Mouse (Mus musculus): ENCODE data around the gene Zcwpw1. TPM values are rescaled to one million over a fixed set of nuclear protein-coding genes. Genes with fewer than 3 reads are reported as not detected.
"Not testable (repeated sequence)": the region's sequence is repeated elsewhere in the genome, so short reads cannot be mapped to it uniquely, and the experiment has no call there.

The Zcwpw1 gene
- polyA plus RNA-seq, 1 experiment from 2014 or later: 2.4 TPM

GRCm38 (mm10) chr5:137747326-137747961, 40.2 kb upstream of the Zcwpw1 start:
- peak; percentile 39 for TF ChIP-seq CTCF (IDR thresholded peaks at IDR 0.05)
- TF ChIP-seq EP300 (IDR thresholded peaks at IDR 0.05): no peak
- H3K9me3 ChIP-seq (ENCODE audit: low read length): no peaks in the 10 kb centered on the region
- peak; percentile 20 for ATAC-seq
- peak overlapping the region; percentile 97 for H3K4me2 ChIP-seq (replicated peaks; ENCODE audit: low read depth, low read length)
- DNase-seq (ENCODE audit: low spot score): peak; percentile 60
- peak overlapping the region; percentile 79 for H3K9ac ChIP-seq (replicated peaks; ENCODE audit: low read depth)
- H3K4me1 ChIP-seq (ENCODE audit: insufficient read depth, low read depth, low read length): peaks cover 3% of the 10 kb centered on the region
- H3K36me3 ChIP-seq (ENCODE audit: insufficient read depth, low read length): peaks cover 11% of the 10 kb centered on the region
- WGBS: 1% methylated on average over 21 of the region's 26 CpGs
- no peaks in the 10 kb centered on the region for H3K27me3 ChIP-seq (replicated peaks; ENCODE audit: insufficient read depth, low read length)
- peak overlapping the region; percentile 74 for H3K4me3 ChIP-seq (ENCODE audit: low read depth, low read length)
- H3K27ac ChIP-seq (ENCODE audit: low read length): peak overlapping the region; percentile 97

DNA sequence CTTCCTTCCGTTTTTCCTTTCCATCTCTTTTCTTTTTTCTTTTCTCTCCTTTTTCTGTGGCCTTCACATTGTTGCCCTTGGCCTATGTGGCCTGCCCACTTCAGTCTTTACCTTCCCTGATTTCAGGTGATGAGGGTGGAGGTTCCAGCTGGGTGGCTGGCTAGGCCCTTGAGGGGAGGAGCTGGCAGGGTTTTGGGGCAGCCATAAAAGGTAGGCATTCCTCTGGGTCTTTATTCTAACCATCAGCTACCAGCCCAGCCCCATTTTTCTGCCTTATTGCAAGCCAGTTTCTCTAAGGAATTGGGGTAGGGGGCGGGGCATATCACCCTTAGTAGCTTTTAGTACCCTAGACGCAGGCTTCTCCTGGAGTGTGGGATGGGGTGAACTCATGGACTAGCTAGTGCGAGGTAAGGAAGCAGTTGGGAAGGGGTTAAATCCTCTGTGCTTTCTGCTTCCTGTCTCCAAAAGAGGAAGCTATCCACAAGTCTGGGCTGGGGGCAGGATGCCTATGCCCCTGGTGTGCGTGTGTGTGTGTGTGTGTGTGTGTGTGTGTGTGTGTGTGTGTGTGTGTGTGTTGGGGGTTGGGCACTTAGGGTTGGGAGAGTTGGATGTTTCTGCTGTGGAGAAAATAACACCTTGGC, 39.3 kb upstream of the Zcwpw1 start:
- Histone ChIP-seq H3K36me3 (ENCODE audit: insufficient read depth, low read length) (peaks cover 12% of the 10 kb centered on the region), H3K4me3 (ENCODE audit: low read depth, low read length) (peak overlapping the region; percentile 74), H3K27ac (ENCODE audit: low read length) (peak overlapping the region; percentile 97), H3K4me1 (ENCODE audit: insufficient read depth, low read depth, low read length) (peaks cover 8% of the 10 kb centered on the region), H3K9ac (replicated peaks; ENCODE audit: low read depth) (no peak overlapping the region), H3K27me3 (replicated peaks; ENCODE audit: insufficient read depth, low read length) (no peaks in the 10 kb centered on the region), H3K9me3 (ENCODE audit: low read length) (no peaks in the 10 kb centered on the region), H3K4me2 (replicated peaks; ENCODE audit: low read depth, low read length) (peak overlapping the region; percentile 97)
- ATAC-seq (no peak), DNase-seq (ENCODE audit: low spot score) (peak; percentile 72)
- TF ChIP-seq EP300 (IDR thresholded peaks at IDR 0.05) (no peak; the same call in 1 of the 2 replicates), CTCF (IDR thresholded peaks at IDR 0.05) (no peak; the same call in 1 of the 2 replicates)
- WGBS: 19% methylated on average over 5 of the region's 5 CpGs

DNA sequence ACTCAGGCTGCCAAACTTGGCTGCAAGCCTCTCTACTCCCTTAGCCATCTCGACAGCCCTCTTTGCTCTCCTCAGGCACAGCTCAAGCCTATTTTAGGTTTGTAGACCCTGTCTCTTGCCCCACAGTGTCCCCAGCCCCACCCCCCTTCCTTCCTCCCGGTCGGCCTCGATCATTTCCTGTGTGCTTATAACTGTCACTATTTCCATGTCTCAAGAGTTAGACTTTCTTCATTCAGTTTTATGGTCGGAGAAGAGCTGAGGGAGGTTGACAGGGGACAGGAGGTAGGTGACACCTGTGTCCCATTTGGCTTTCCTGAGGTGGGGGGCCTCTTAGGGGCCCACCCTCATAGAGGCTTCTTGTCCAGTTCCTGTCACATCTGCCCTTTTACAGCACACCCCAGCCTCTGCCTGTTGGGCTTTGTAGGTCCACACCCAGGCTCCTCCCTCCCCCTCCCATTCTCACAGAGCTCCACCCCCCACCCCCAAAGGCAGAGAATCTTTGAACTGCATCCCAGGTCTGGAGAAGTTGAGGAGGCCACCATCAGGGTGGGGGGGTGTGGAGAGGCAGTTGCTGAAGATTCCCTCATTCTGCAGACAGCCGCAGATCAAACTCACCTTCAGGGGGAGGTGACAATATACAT, 38.3 kb upstream of the Zcwpw1 start:
- DNase-seq (ENCODE audit: low spot score): peak; percentile 59
- H3K4me1 ChIP-seq (ENCODE audit: insufficient read depth, low read depth, low read length): peaks cover 8% of the 10 kb centered on the region
- no peak for TF ChIP-seq EP300 (IDR thresholded peaks at IDR 0.05)
- no peak for TF ChIP-seq CTCF (IDR thresholded peaks at IDR 0.05)
- H3K36me3 ChIP-seq (ENCODE audit: insufficient read depth, low read length): peaks cover 12% of the 10 kb centered on the region
- no peak overlapping the region for H3K9ac ChIP-seq (replicated peaks; ENCODE audit: low read depth)
- peak overlapping the region; percentile 97 for H3K4me2 ChIP-seq (replicated peaks; ENCODE audit: low read depth, low read length)
- H3K9me3 ChIP-seq (ENCODE audit: low read length): no peaks in the 10 kb centered on the region
- H3K4me3 ChIP-seq (ENCODE audit: low read depth, low read length): peak overlapping the region; percentile 74; the same call in 1 of the 2 replicates
- H3K27ac ChIP-seq (ENCODE audit: low read length): peak overlapping the region; percentile 97
- H3K27me3 ChIP-seq (replicated peaks; ENCODE audit: insufficient read depth, low read length): no peaks in the 10 kb centered on the region
- ATAC-seq: no peak
- WGBS: 20% methylated on average over 6 of the region's 6 CpGs

GRCm38 (mm10) chr5:137750212-137750611, 37.4 kb upstream of the Zcwpw1 start:
- not testable (repeated sequence) for H3K4me3 ChIP-seq (ENCODE audit: low read depth, low read length); H3K4me2 ChIP-seq (replicated peaks; ENCODE audit: low read depth, low read length)
- H3K36me3 ChIP-seq (ENCODE audit: insufficient read depth, low read length): peaks cover 12% of the 10 kb centered on the region

GRCm38 (mm10) chr5:137751221-137751887, 36.2 kb upstream of the Zcwpw1 start:
- no peaks in the 10 kb centered on the region for H3K9me3 ChIP-seq (ENCODE audit: low read length)
- no peak for DNase-seq (ENCODE audit: low spot score)
- no peak overlapping the region for H3K4me3 ChIP-seq (ENCODE audit: low read depth, low read length)
- H3K4me1 ChIP-seq (ENCODE audit: insufficient read depth, low read depth, low read length): peaks cover 8% of the 10 kb centered on the region
- H3K36me3 ChIP-seq (ENCODE audit: insufficient read depth, low read length): peaks cover 12% of the 10 kb centered on the region
- no peak for ATAC-seq
- no peak for TF ChIP-seq CTCF (IDR thresholded peaks at IDR 0.05)
- no peak for TF ChIP-seq EP300 (IDR thresholded peaks at IDR 0.05)
- H3K27ac ChIP-seq (ENCODE audit: low read length): no peak overlapping the region
- WGBS: 75% methylated on average over 13 of the region's 13 CpGs
- no peak overlapping the region for H3K4me2 ChIP-seq (replicated peaks; ENCODE audit: low read depth, low read length)
- H3K27me3 ChIP-seq (replicated peaks; ENCODE audit: insufficient read depth, low read length): no peaks in the 10 kb centered on the region
- no peak overlapping the region for H3K9ac ChIP-seq (replicated peaks; ENCODE audit: low read depth)

More at GRCm38 (mm10) chr5:137750212-137750611, 37.4 kb upstream of the Zcwpw1 start:
- not testable (repeated sequence) for DNase-seq (ENCODE audit: low spot score); H3K27ac ChIP-seq (ENCODE audit: low read length); H3K9me3 ChIP-seq (ENCODE audit: low read length); H3K4me1 ChIP-seq (ENCODE audit: insufficient read depth, low read depth, low read length); ATAC-seq; H3K27me3 ChIP-seq (replicated peaks; ENCODE audit: insufficient read depth, low read length); H3K9ac ChIP-seq (replicated peaks; ENCODE audit: low read depth)
- 94% methylated on average over 7 of the region's 8 CpGs for WGBS

GRCm38 (mm10) chr5:137751988-137752387, 35.6 kb upstream of the Zcwpw1 start:
- no peak for TF ChIP-seq EP300 (IDR thresholded peaks at IDR 0.05)
- no peak for TF ChIP-seq CTCF (IDR thresholded peaks at IDR 0.05)
- Histone ChIP-seq H3K27me3 (replicated peaks; ENCODE audit: insufficient read depth, low read length) (no peaks in the 10 kb centered on the region), H3K36me3 (ENCODE audit: insufficient read depth, low read length) (peaks cover 12% of the 10 kb centered on the region), H3K4me1 (ENCODE audit: insufficient read depth, low read depth, low read length) (peaks cover 11% of the 10 kb centered on the region), H3K9me3 (ENCODE audit: low read length) (no peaks in the 10 kb centered on the region), H3K4me3 (ENCODE audit: low read depth, low read length) (no peak overlapping the region), H3K9ac (replicated peaks; ENCODE audit: low read depth) (no peak overlapping the region), H3K4me2 (replicated peaks; ENCODE audit: low read depth, low read length) (no peak overlapping the region), H3K27ac (ENCODE audit: low read length) (no peak overlapping the region)
- no peak for DNase-seq (ENCODE audit: low spot score)
- no peak for ATAC-seq
- 85% methylated on average over 6 of the region's 6 CpGs for WGBS

Measured in lung, postnatal 0 days (tissue).